Mouse (Mus musculus): ENCODE data around the gene Map7.

Gene Map7

GRCm38 (mm10) chr10:20185806-20186205, 37.5 kb downstream of the Map7 start:
- no peak for DNase-seq (ENCODE audit: low read depth, low spot score)

- no peak for DNase-seq (ENCODE audit: low read depth, low spot score)
Observed at GRCm38 (mm10) chr10:20186800-20187273, 38.6 kb downstream of the Map7 start.

- no peak for DNase-seq (ENCODE audit: low read depth, low spot score)
Observed at GRCm38 (mm10) chr10:20190139-20190747, 42.0 kb downstream of the Map7 start.

GRCm38 (mm10) chr10:20194847-20195540, 46.7 kb downstream of the Map7 start:
- no peak for DNase-seq (ENCODE audit: low read depth, low spot score)

- DNase-seq (ENCODE audit: low read depth, low spot score): no peak
Observed at GRCm38 (mm10) chr10:20197039-20197438, 48.8 kb downstream of the Map7 start.

- DNase-seq (ENCODE audit: low read depth, low spot score): no peak
Observed at GRCm38 (mm10) chr10:20198968-20199737, 50.9 kb downstream of the Map7 start.

GRCm38 (mm10) chr10:20201236-20201635, 53.0 kb downstream of the Map7 start:
- no peak for DNase-seq (ENCODE audit: low read depth, low spot score)

- no peak for DNase-seq (ENCODE audit: low read depth, low spot score)
Observed at GRCm38 (mm10) chr10:20202171-20202570, 53.9 kb downstream of the Map7 start.

GRCm38 (mm10) chr10:20202818-20203217, 54.5 kb downstream of the Map7 start:
- no peak for DNase-seq (ENCODE audit: low read depth, low spot score)

- no peak for DNase-seq (ENCODE audit: low read depth, low spot score)
Observed at GRCm38 (mm10) chr10:20203502-20203901, 55.2 kb downstream of the Map7 start.

- no peak for DNase-seq (ENCODE audit: low read depth, low spot score)
Observed at GRCm38 (mm10) chr10:20204696-20205431, 56.6 kb downstream of the Map7 start.

GRCm38 (mm10) chr10:20206966-20207365, 58.7 kb downstream of the Map7 start:
- no peak for DNase-seq (ENCODE audit: low read depth, low spot score)

- DNase-seq (ENCODE audit: low read depth, low spot score): no peak
Observed at GRCm38 (mm10) chr10:20209609-20210341, 61.5 kb downstream of the Map7 start.

GRCm38 (mm10) chr10:20214418-20214817, 66.1 kb downstream of the Map7 start:
- no peak for DNase-seq (ENCODE audit: low read depth, low spot score)

- DNase-seq (ENCODE audit: low read depth, low spot score): no peak
Observed at GRCm38 (mm10) chr10:20216982-20217381, 68.7 kb downstream of the Map7 start.

- DNase-seq (ENCODE audit: low read depth, low spot score): no peak
Observed at GRCm38 (mm10) chr10:20218866-20219265, 70.6 kb downstream of the Map7 start.

GRCm38 (mm10) chr10:20219538-20219937, 71.3 kb downstream of the Map7 start:
- no peak for DNase-seq (ENCODE audit: low read depth, low spot score)

GRCm38 (mm10) chr10:20220443-20221071, 72.3 kb downstream of the Map7 start:
- no peak for DNase-seq (ENCODE audit: low read depth, low spot score)

- DNase-seq (ENCODE audit: low read depth, low spot score): no peak
Observed at GRCm38 (mm10) chr10:20222011-20222410, 73.7 kb downstream of the Map7 start.

- no peak for DNase-seq (ENCODE audit: low read depth, low spot score)
Observed at GRCm38 (mm10) chr10:20226728-20227127, 78.5 kb downstream of the Map7 start.

GRCm38 (mm10) chr10:20230026-20230425, 81.8 kb downstream of the Map7 start:
- DNase-seq (ENCODE audit: low read depth, low spot score): no peak

All from 3T3-L1 (cell line).